Comparison of ENCODE assay signal across 26 mouse cellular contexts in the genomic region with DNA sequence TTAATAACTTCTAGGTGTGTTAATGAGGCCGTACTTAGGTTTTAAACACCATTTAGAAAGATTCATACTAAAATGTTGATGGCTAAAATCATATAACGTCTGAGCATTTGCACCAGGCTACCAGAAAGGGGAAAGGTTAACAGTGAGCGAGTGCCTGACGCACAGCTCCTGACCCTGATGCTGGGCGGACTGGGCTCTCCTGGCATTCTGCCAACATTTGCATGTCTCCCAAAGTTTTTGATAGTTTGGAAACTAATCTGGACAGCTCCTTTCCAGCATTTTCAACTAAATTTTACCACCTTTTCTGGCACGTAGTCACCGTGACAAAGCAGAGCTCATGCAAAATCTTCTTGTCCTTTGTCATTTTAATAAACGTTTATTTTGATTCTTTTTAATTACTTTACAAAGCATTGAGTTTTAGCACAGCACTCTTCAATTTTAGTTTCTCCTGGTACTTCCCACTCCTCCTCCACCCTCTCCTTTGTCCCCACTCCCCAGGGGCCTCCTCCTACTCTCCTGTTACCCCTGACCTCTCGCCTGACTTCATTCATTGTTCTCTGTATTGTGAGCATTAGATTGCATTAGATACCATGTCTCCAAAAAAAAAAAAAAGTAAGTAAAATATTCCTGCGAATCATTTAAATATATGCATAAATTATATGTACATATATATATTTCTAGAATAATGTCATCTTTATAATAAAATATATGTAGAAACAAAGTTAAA. TPM values are rescaled to one million over a fixed set of nuclear protein-coding genes. Genes with fewer than 3 reads are reported as not detected.
DNase-seq lines count a peak whose midpoint lies in the region; ATAC-seq and TF ChIP-seq lines count a peak whose summit lies in the region.
"Had no signal": no experiment of that assay in that cellular context is flagged by ENCODE, and none has a peak within 500 bp of the region (broad histone marks: within the 10 kb centered on the region; RNA-seq: fewer than 3 reads in every experiment).

No protein-coding gene starts in this region.

- H3K9ac ChIP-seq in hindbrain, postnatal 0 days (replicated peaks; ENCODE audit: low read length): no peak overlapping the region
- H3K9ac ChIP-seq: heart, embryonic 13.5 days; midbrain, embryonic 12.5 days; neural tube, embryonic 13.5 days; stomach, embryonic 15.5 days had no signal

- DNase-seq in hindbrain, postnatal 0 days (ENCODE audit: low spot score): peak; percentile 21
- DNase-seq in hindbrain, embryonic 10.5 days (ENCODE audit: low spot score): no peak
- peak; percentile 85 for DNase-seq in R1 (ENCODE audit: low read depth, low spot score)
- peak; percentile 24 for DNase-seq in adrenal gland, postnatal 25 days
- DNase-seq in thymus, adult 2 months: no peak
- DNase-seq in gastrocnemius, postnatal 25 days: no peak
- DNase-seq: B cell, adult 2 months; cerebellum, adult 11-12 months; cerebellum, postnatal 25 days; gastrocnemius, adult 2 months; kidney, adult 11 months; lung, adult 2 months; right cerebral cortex, postnatal 25 days had no signal

- no peak for ATAC-seq in hindbrain, postnatal 0 days
- ATAC-seq: activated CD4-positive, CD25-positive, alpha-beta regulatory T cell, adult 4 months; hindbrain, embryonic 16.5 days had no signal

- no peak for TF ChIP-seq CTCF in hindbrain, postnatal 0 days (IDR thresholded peaks at IDR 0.05; ENCODE audit: low read depth)
- TF ChIP-seq CTCF in E14TG2a.4 (conservative IDR thresholded peaks at IDR 0.05; ENCODE audit: low read length): no peak
- TF ChIP-seq CTCF in thymus, adult 2 months (IDR thresholded peaks at IDR 0.05; ENCODE audit: borderline replicate concordance, control insufficient read depth, extremely low read depth, insufficient read depth, low read length, poor library complexity): no peak

- H3K4me3 ChIP-seq in hindbrain, postnatal 0 days (ENCODE audit: low read length): no peak overlapping the region
- H3K4me3 ChIP-seq in hindbrain, embryonic 10.5 days: no peak overlapping the region
- H3K4me3 ChIP-seq in E14TG2a.4 (replicated peaks; ENCODE audit: low read length): 0 out of 2 replicates have a peak overlapping the region, but pooled peaks have one; percentile 7
- H3K4me3 ChIP-seq in thymus, adult 2 months (ENCODE audit: control insufficient read depth, insufficient read depth, low read length): no peak overlapping the region
- H3K4me3 ChIP-seq: forebrain, embryonic 10.5 days; gastrocnemius, adult 2 months; heart, embryonic 13.5 days; midbrain, embryonic 12.5 days; neural tube, embryonic 13.5 days; stomach, embryonic 15.5 days had no signal

- H3K27ac ChIP-seq in hindbrain, postnatal 0 days: no peak overlapping the region
- no peak overlapping the region for H3K27ac ChIP-seq in hindbrain, embryonic 10.5 days
- H3K27ac ChIP-seq in thymus, adult 2 months (ENCODE audit: control insufficient read depth, insufficient read depth, low read length): no peak overlapping the region
- H3K27ac ChIP-seq: forebrain, embryonic 10.5 days; gastrocnemius, adult 2 months; heart, embryonic 13.5 days; kidney, postnatal 0 days; macrophage; midbrain, embryonic 12.5 days; neural tube, embryonic 13.5 days; stomach, embryonic 15.5 days had no signal

- H3K9me3 ChIP-seq in hindbrain, postnatal 0 days (ENCODE audit: low read length): no peaks in the 10 kb centered on the region
- peaks cover 26% of the 10 kb centered on the region for H3K9me3 ChIP-seq in hindbrain, embryonic 10.5 days
- H3K9me3 ChIP-seq in E14TG2a.4 (ENCODE audit: low read length): no peaks in the 10 kb centered on the region
- H3K9me3 ChIP-seq: stomach, embryonic 15.5 days had no signal

- no peak for TF ChIP-seq POLR2A in thymus, adult 2 months (IDR thresholded peaks at IDR 0.05; ENCODE audit: control insufficient read depth, extremely low read depth, insufficient read depth, low read length, poor library complexity)

- no peaks in the 10 kb centered on the region for H3K4me1 ChIP-seq in hindbrain, postnatal 0 days (ENCODE audit: insufficient read depth, low read length)
- H3K4me1 ChIP-seq in hindbrain, embryonic 10.5 days (replicated peaks): peaks cover 6% of the 10 kb centered on the region
- H3K4me1 ChIP-seq in E14TG2a.4 (replicated peaks; ENCODE audit: low read depth, low read length): peaks cover 45% of the 10 kb centered on the region
- no peaks in the 10 kb centered on the region for H3K4me1 ChIP-seq in thymus, adult 2 months (replicated peaks; ENCODE audit: control insufficient read depth, insufficient read depth, low read length)
- H3K4me1 ChIP-seq: heart, embryonic 13.5 days; stomach, embryonic 15.5 days had no signal

- WGBS in hindbrain, postnatal 0 days: 36% methylated on average over 10 of the region's 10 CpGs
- 39% methylated on average over 10 of the region's 10 CpGs for WGBS in hindbrain, embryonic 10.5 days
- 95% methylated on average over 10 of the region's 10 CpGs for WGBS in thymus, adult 2 months

- no peaks in the 10 kb centered on the region for H3K27me3 ChIP-seq in hindbrain, postnatal 0 days (ENCODE audit: insufficient read depth, low read length)
- no peaks in the 10 kb centered on the region for H3K27me3 ChIP-seq in hindbrain, embryonic 10.5 days (ENCODE audit: insufficient read depth, poor library complexity, severe bottlenecking)
- H3K27me3 ChIP-seq in E14TG2a.4 (ENCODE audit: insufficient read depth, low read length): no peaks in the 10 kb centered on the region
- no peaks in the 10 kb centered on the region for H3K27me3 ChIP-seq in thymus, adult 2 months (ENCODE audit: control insufficient read depth, insufficient read depth, low read length)
- H3K27me3 ChIP-seq: heart, embryonic 13.5 days; midbrain, embryonic 12.5 days; neural tube, embryonic 13.5 days; stomach, embryonic 15.5 days had no signal

- H3K4me2 ChIP-seq in hindbrain, postnatal 0 days (ENCODE audit: low read depth, low read length): no peak overlapping the region
- H3K4me2 ChIP-seq: heart, embryonic 13.5 days; midbrain, embryonic 12.5 days; neural tube, embryonic 13.5 days; stomach, embryonic 15.5 days had no signal

- no peaks in the 10 kb centered on the region for H3K36me3 ChIP-seq in hindbrain, postnatal 0 days (ENCODE audit: insufficient read depth, low read length)
- peaks cover 30% of the 10 kb centered on the region for H3K36me3 ChIP-seq in hindbrain, embryonic 10.5 days
- H3K36me3 ChIP-seq in E14TG2a.4 (ENCODE audit: insufficient read depth, low read length): no peaks in the 10 kb centered on the region
- H3K36me3 ChIP-seq in thymus, adult 2 months (ENCODE audit: control insufficient read depth, insufficient read depth, low read length): no peaks in the 10 kb centered on the region

RNA-seq across cellular contexts. Expression of gene Vamp9, which starts 35.9 kb away (rescaled TPM):
- 0.31 TPM in 1 of 2 replicates, not detected in the other for total RNA-seq in hindbrain, postnatal 0 days (2014; rRNA removed)
- polyA plus RNA-seq in hindbrain, postnatal 0 days (2015; fragmentation: Nextera tagmentation; extraction: Ambion mirVana): 0.38 and 1.2 TPM in 2 replicates
- 0.82 TPM in 1 of 2 replicates, not detected in the other for polyA plus RNA-seq in hindbrain, embryonic 10.5 days (2016; fragmentation: Nextera tagmentation; extraction: Ambion mirVana)
- 1.7 TPM in 1 of 2 replicates, not detected in the other for total RNA-seq in adrenal gland, postnatal 25 days (2021)
- not detected in 2 replicates for polyA plus RNA-seq in thymus, adult 2 months (2012; rRNA removed)
- total RNA-seq in gastrocnemius, postnatal 25 days (2021): not detected
- total RNA-seq: gastrocnemius, adult 2 months; heart, postnatal 25 days; liver, adult 2 months had no signal
- polyA plus RNA-seq: activated CD4-positive, CD25-positive, alpha-beta regulatory T cell, adult 4 months; liver, adult 2 months; lung, adult 2 months; macrophage; spleen, adult 2 months had no signal

RNA-seq across cellular contexts. Expression of gene Hnrnpd, which starts 36.8 kb away (rescaled TPM):
- 28.6 and 30.2 TPM in 2 replicates for total RNA-seq in hindbrain, postnatal 0 days (2014; rRNA removed)
- polyA plus RNA-seq in hindbrain, postnatal 0 days (2015; fragmentation: Nextera tagmentation; extraction: Ambion mirVana): 95.9 and 103 TPM in 2 replicates
- 247 and 280 TPM in 2 replicates for polyA plus RNA-seq in hindbrain, embryonic 10.5 days (2016; fragmentation: Nextera tagmentation; extraction: Ambion mirVana)
- total RNA-seq in adrenal gland, postnatal 25 days (2021): 133 and 183 TPM in 2 replicates
- 62.6 and 93.5 TPM in 2 replicates for polyA plus RNA-seq in thymus, adult 2 months (2012; rRNA removed)
- 10 to 100 TPM; 52.8 to 61.5 TPM for total RNA-seq in gastrocnemius, postnatal 25 days (2021)

RNA-seq across cellular contexts. Expression of gene 4930524J08Rik, which starts 36.9 kb away (rescaled TPM):
- total RNA-seq in hindbrain, postnatal 0 days (2014; rRNA removed): 0.52 and 1.2 TPM in 2 replicates
- polyA plus RNA-seq in hindbrain, postnatal 0 days (2015; fragmentation: Nextera tagmentation; extraction: Ambion mirVana): 3.8 and 4.0 TPM in 2 replicates
- polyA plus RNA-seq in hindbrain, embryonic 10.5 days (2016; fragmentation: Nextera tagmentation; extraction: Ambion mirVana): 1.7 and 1.9 TPM in 2 replicates
- total RNA-seq in adrenal gland, postnatal 25 days (2021): 1.7 and 3.5 TPM in 2 replicates
- polyA plus RNA-seq in thymus, adult 2 months (2012; rRNA removed): 3.9 and 5.6 TPM in 2 replicates
- under 1 TPM in 1 of 2 experiments, not detected in 1; 0.67 TPM for total RNA-seq in gastrocnemius, postnatal 25 days (2021)
- total RNA-seq: liver, adult 2 months had no signal
- polyA plus RNA-seq: activated CD4-positive, CD25-positive, alpha-beta regulatory T cell, adult 4 months had no signal

Comparison
In these comparisons a context has a peak if more than half of its experiments do, and no peak if none do; other contexts are left out.
1. DNase-seq: peak in hindbrain, postnatal 0 days (single experiment), R1 (single experiment) and adrenal gland, postnatal 25 days (single experiment); none in hindbrain, embryonic 10.5 days (single experiment), thymus, adult 2 months (single experiment) and gastrocnemius, postnatal 25 days (single experiment).